Mouse (Mus musculus) lung, embryonic 14.5 days (tissue): ENCODE results near the gene Rere. TPM values are rescaled to one million over a fixed set of nuclear protein-coding genes. Genes with fewer than 3 reads are reported as not detected.

Experiments
- ATAC-seq: fragments of 200-750 bp; cut with Nextera tagmentation; 2 replicates; pipeline ENCODE4 v1.8.0; 2017; ENCODE audit warnings: mild to moderate bottlenecking, moderate TSS enrichment, moderate library complexity; ENCODE audit not compliant: insufficient read depth
- DNase-seq: peaks from one replicate; pipeline ENCODE4 v3.0.0-alpha.2; 2015
- H3K27ac ChIP-seq: fragments of 300-500 bp; sonication (generic); 2 replicates; pipeline ENCODE4 v1.5.1; 2014; ENCODE audit warnings: low read depth, mild to moderate bottlenecking, moderate library complexity
- H3K27me3 ChIP-seq: fragments of 300-500 bp; sonication (generic); 2 replicates; pipeline ENCODE4 v1.6.1; 2014; ENCODE audit warnings: low read length, control low read depth; ENCODE audit not compliant: insufficient read depth
- H3K36me3 ChIP-seq: fragments of 300-500 bp; sonication (generic); 2 replicates; pipeline ENCODE4 v1.6.1; 2014; ENCODE audit warnings: control low read depth; ENCODE audit not compliant: insufficient read depth
- H3K4me1 ChIP-seq: fragments of 300-500 bp; sonication (generic); 2 replicates; pipeline ENCODE4 v1.6.1; 2014; ENCODE audit warnings: antibody characterized with exemption, control low read depth; ENCODE audit not compliant: insufficient read depth
- H3K4me2 ChIP-seq: fragments of 300-500 bp; sonication (generic); 2 replicates; pipeline ENCODE4 v1.6.1; 2014; ENCODE audit warnings: mild to moderate bottlenecking
- H3K4me3 ChIP-seq: fragments of 300-500 bp; sonication (generic); 2 replicates; pipeline ENCODE4 v1.5.1; 2014; ENCODE audit warnings: low read depth, low read length
- H3K9ac ChIP-seq: fragments of 300-500 bp; sonication (generic); 2 replicates; pipeline ENCODE4 v1.6.1; 2014
- H3K9me3 ChIP-seq: fragments of 300-500 bp; sonication (generic); 2 replicates; pipeline ENCODE4 v1.6.1; 2016; ENCODE audit warnings: low read depth, low read length, control low read depth
- CTCF ChIP-seq: IDR thresholded peaks from 2 replicates; pipeline ENCODE4 v1.5.1; 2016; ENCODE audit warnings: antibody characterized with exemption, low read depth
- WGBS: fragments of 180-500 bp; shearing (Covaris S2); extraction: QIAGEN DNeasy Blood & Tissue Kit; methylation state at CpG from one replicate; pipeline ENCODE4 v1.1.7; 2014; 5-methylcytosine and 5-hydroxymethylcytosine counted together
- polyA plus RNA-seq: library from polyadenylated mRNA; unstranded; fragments of >200 nt; fragmentation: Nextera tagmentation; extraction: Ambion mirVana; gene quantifications from 2 replicates; pipeline ENCODE4 v1.2.1, GENCODE M21; 2014

Gene Rere
- polyA plus RNA-seq, 1 experiment from 2014 or later: 41.5 TPM

- Histone ChIP-seq H3K27ac (peak overlapping the region; percentile 2; the same call in 1 of the 2 replicates), H3K4me1 (peaks cover 8% of the 10 kb centered on the region; the same call in 1 of the 2 replicates), H3K27me3 (no peaks in the 10 kb centered on the region), H3K9me3 (no peaks in the 10 kb centered on the region), H3K9ac (no peak overlapping the region), H3K4me2 (no peak overlapping the region), H3K36me3 (no peaks in the 10 kb centered on the region), H3K4me3 (no peak overlapping the region)
- 53% methylated on average over 2 of the region's 2 CpGs for WGBS
- peak; percentile 66 for DNase-seq
- no peak for TF ChIP-seq CTCF
- peak; percentile 73; the same call in 1 of the 2 replicates for ATAC-seq
Measured at GRCm38 (mm10) chr4:150306701-150307100, 25.3 kb downstream of the Rere start.

DNA sequence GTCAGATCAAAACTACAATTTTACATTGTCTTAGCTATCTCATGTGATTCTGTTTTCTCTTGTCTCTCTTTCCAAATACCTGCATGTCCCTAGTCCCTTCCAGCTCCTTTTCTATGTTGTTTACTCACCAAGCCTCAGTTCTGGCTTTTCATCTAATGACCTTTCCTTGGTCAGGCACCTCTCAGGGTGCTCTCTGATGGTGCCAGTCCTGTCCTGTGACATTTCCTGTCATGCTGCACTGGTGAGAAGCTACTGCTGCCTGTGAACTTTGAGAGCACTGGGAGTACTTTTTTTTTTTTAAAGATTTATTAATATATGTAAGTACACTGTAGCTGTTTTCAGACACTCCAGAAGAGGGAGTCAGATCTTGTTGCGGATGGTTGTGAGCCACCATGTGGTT, 25.8 kb downstream of the Rere start:
- no peak for TF ChIP-seq CTCF
- Histone ChIP-seq H3K36me3 (no peaks in the 10 kb centered on the region), H3K9me3 (no peaks in the 10 kb centered on the region), H3K4me2 (no peak overlapping the region), H3K27ac (0 out of 2 replicates have a peak overlapping the region, but pooled peaks have one; percentile 44), H3K4me3 (no peak overlapping the region), H3K9ac (no peak overlapping the region), H3K27me3 (no peaks in the 10 kb centered on the region), H3K4me1 (peaks cover 8% of the 10 kb centered on the region; the same call in 1 of the 2 replicates)
- WGBS: 60% methylated on average over 1 of the region's 1 CpGs
- ATAC-seq (no peak), DNase-seq (no peak)

DNA sequence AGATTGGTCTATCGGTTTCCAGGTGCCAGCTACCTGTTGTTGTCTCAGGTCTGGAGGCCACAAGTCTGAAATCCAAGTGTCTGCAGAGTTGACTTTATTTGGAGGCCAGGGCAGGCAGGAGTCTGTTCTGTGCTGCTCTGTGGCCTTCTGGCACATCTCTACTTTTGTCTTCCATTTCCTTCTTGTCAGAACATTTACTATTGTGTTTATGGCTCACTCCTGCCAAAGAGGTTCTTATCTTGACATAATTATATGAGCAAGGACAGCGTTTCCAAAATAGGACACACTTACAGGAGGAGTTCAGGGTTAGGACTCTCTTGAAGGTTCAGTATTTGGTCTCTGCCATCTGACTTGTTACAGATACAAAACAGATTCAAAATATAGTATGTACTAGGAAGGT, 30.0 kb downstream of the Rere start:
- H3K4me3 ChIP-seq: no peak overlapping the region
- ATAC-seq (no peak), DNase-seq (peak; percentile 27)
- no peaks in the 10 kb centered on the region for H3K27me3 ChIP-seq
- no peaks in the 10 kb centered on the region for H3K9me3 ChIP-seq
- H3K9ac ChIP-seq: no peak overlapping the region
- TF ChIP-seq CTCF: no peak
- H3K36me3 ChIP-seq: no peaks in the 10 kb centered on the region
- H3K4me2 ChIP-seq: no peak overlapping the region
- WGBS: 55% methylated on average over 2 of the region's 2 CpGs
- no peak overlapping the region for H3K27ac ChIP-seq
- peaks cover 2% of the 10 kb centered on the region; the same call in 1 of the 2 replicates for H3K4me1 ChIP-seq

DNA sequence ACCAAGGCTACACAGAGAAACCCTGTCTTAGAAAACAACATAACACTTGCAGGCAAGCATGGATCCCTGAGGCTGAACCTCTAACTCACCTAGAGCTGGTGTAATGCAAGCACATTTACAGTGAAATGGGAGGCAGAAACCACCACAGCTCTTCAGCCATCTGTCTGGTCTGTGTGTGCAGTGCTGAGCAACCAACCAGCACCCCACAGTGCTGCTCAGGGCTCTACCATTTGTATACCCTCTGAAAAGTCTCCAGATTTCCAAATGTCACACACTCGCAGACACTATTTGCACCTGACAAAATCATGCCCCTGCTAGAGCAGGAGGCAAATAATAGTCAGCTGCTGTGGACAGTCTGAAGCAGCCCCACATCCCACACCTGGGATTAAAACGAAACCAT, 31.2 kb downstream of the Rere start:
- Histone ChIP-seq H3K9ac (no peak overlapping the region), H3K4me2 (no peak overlapping the region), H3K27me3 (no peaks in the 10 kb centered on the region), H3K27ac (no peak overlapping the region), H3K4me1 (no peaks in the 10 kb centered on the region), H3K9me3 (no peaks in the 10 kb centered on the region), H3K4me3 (no peak overlapping the region), H3K36me3 (no peaks in the 10 kb centered on the region)
- ATAC-seq (no peak), DNase-seq (no peak)
- TF ChIP-seq CTCF: no peak
- WGBS: 88% methylated on average over 2 of the region's 2 CpGs

GRCm38 (mm10) chr4:150315301-150315700, 33.9 kb downstream of the Rere start:
- no peaks in the 10 kb centered on the region for H3K9me3 ChIP-seq
- WGBS: 94% methylated on average over 19 of the region's 19 CpGs
- H3K4me2 ChIP-seq: no peak overlapping the region
- no peak overlapping the region for H3K4me3 ChIP-seq
- no peaks in the 10 kb centered on the region for H3K27me3 ChIP-seq
- H3K27ac ChIP-seq: no peak overlapping the region
- no peak for DNase-seq
- H3K4me1 ChIP-seq: no peaks in the 10 kb centered on the region
- TF ChIP-seq CTCF: no peak
- no peak overlapping the region for H3K9ac ChIP-seq
- no peak for ATAC-seq
- no peaks in the 10 kb centered on the region for H3K36me3 ChIP-seq

GRCm38 (mm10) chr4:150316546-150316945, 35.1 kb downstream of the Rere start:
- H3K4me1 ChIP-seq: no peaks in the 10 kb centered on the region
- no peak overlapping the region for H3K4me3 ChIP-seq
- no peaks in the 10 kb centered on the region for H3K36me3 ChIP-seq
- no peak overlapping the region for H3K9ac ChIP-seq
- WGBS: 40% methylated on average over 1 of the region's 1 CpGs
- H3K27ac ChIP-seq: no peak overlapping the region
- no peaks in the 10 kb centered on the region for H3K9me3 ChIP-seq
- no peak for DNase-seq
- H3K4me2 ChIP-seq: no peak overlapping the region
- ATAC-seq: no peak
- H3K27me3 ChIP-seq: no peaks in the 10 kb centered on the region
- no peak for TF ChIP-seq CTCF

DNA sequence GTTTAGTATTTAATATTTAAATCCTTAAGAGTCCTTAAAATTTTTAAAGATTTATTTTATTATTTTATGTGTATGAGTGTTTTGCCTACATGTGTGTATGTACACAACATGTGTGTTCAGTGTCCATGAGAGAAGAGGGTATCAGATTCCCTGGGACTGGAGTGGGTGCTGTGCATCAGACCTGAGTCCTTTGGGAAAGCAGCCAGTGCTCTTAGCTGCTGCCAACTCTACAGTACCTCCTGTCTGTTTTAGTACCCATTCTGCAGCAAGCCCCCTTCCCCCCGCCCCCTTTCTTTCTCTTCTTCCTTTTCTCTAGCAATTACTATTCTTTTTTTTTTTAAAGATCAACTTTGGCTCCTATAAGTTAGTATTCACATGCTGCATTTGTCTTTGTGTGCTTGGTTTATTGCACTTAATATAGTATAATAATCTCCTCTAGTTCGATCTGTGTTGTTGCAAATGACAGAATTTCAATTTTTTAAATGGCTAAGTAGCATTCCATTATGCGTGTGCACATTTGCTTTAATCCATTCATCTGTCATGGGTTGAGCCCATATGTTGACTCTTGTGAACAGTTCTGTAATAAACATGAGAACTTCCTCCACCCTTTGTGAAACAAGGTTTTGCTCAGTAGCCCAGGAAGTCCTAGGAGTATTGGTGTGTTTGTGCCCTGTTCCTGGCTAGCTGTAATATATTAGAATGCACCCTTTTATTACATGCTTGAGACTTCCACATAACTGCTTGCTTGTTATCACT, 43.8 kb downstream of the Rere start:
- no peaks in the 10 kb centered on the region for H3K9me3 ChIP-seq
- H3K9ac ChIP-seq: no peak overlapping the region
- H3K36me3 ChIP-seq: no peaks in the 10 kb centered on the region
- no peak for TF ChIP-seq CTCF
- WGBS: 63% methylated on average over 3 of the region's 3 CpGs
- H3K27me3 ChIP-seq: no peaks in the 10 kb centered on the region
- ATAC-seq: no peak
- no peak overlapping the region for H3K4me2 ChIP-seq
- no peak overlapping the region for H3K4me3 ChIP-seq
- no peak for DNase-seq
- no peaks in the 10 kb centered on the region for H3K4me1 ChIP-seq
- H3K27ac ChIP-seq: no peak overlapping the region
